Mouse (Mus musculus) CH12.LX (cell line): ENCODE data around the gene Sh3tc1.

Experiments
- CHD1 ChIP-seq: IDR thresholded peaks from 2 replicates; pipeline ENCODE4 v1.6.1; 2012; ENCODE audit warnings: low read depth, low read length, improper control_type of control experiment, inconsistent platforms
- CHD2 ChIP-seq: IDR thresholded peaks from 2 replicates; pipeline ENCODE4 v1.6.1; 2011; ENCODE audit warnings: low read length, improper control_type of control experiment
- CTCF ChIP-seq, 2 experiments: IDR thresholded peaks in 1 of 2; conservative IDR thresholded peaks in 1 of 2; 2 replicates each; pipeline ENCODE4 v1.5.1; 2011 to 2012; ENCODE audit warnings: low read depth in 2 of 2, low read length in 2 of 2, improper control_type of control experiment in 1 of 2, inconsistent platforms in 1 of 2, mild to moderate bottlenecking in 1 of 2, moderate library complexity in 1 of 2
- E2F4 ChIP-seq: IDR thresholded peaks from 2 replicates; pipeline ENCODE4 v1.6.1; 2011; ENCODE audit warnings: low read depth, low read length, improper control_type of control experiment; ENCODE audit not compliant: insufficient replicate concordance
- HCFC1 ChIP-seq: IDR thresholded peaks from 2 replicates; pipeline ENCODE4 v1.6.1; 2012; ENCODE audit warnings: low read depth, mild to moderate bottlenecking, inconsistent platforms, low read length, improper control_type of control experiment
- JUND ChIP-seq: conservative IDR thresholded peaks from 2 replicates; pipeline ENCODE4 v1.6.1; 2011; ENCODE audit warnings: low read depth, low read length, improper control_type of control experiment
- MAFK ChIP-seq: IDR thresholded peaks from 2 replicates; pipeline ENCODE4 v1.6.1; 2011; ENCODE audit warnings: low read length, improper control_type of control experiment; ENCODE audit not compliant: insufficient replicate concordance
- POLR2A ChIP-seq: IDR thresholded peaks from 2 replicates; pipeline ENCODE4 v1.6.1; 2011; ENCODE audit warnings: low read depth, mild to moderate bottlenecking, improper control_type of control experiment, low read length
- TBP ChIP-seq: conservative IDR thresholded peaks from 2 replicates; pipeline ENCODE4 v1.6.1; 2011; ENCODE audit warnings: low read depth, low read length, improper control_type of control experiment
- UBTF ChIP-seq: IDR thresholded peaks from 2 replicates; pipeline ENCODE4 v1.6.1; 2012; ENCODE audit warnings: low read depth, mild to moderate bottlenecking, inconsistent platforms, low read length, improper control_type of control experiment, moderate library complexity
- ZC3H11A ChIP-seq: IDR thresholded peaks from 2 replicates; pipeline ENCODE4 v1.6.1; 2012; ENCODE audit warnings: low read depth, mild to moderate bottlenecking, inconsistent platforms, low read length, improper control_type of control experiment
- ZNF384 ChIP-seq: IDR thresholded peaks from 2 replicates; pipeline ENCODE4 v1.6.1; 2012; ENCODE audit warnings: low read depth, low read length, improper control_type of control experiment, inconsistent platforms

- TF ChIP-seq CTCF (conservative IDR thresholded peaks at IDR 0.05 in 1 of 2, IDR thresholded peaks at IDR 0.05 in 1 of 2; ENCODE audit: low read depth in 2 of 2, low read length in 2 of 2) (no peak), CHD2 (no peak), CHD1 (no peak), ZNF384 (no peak), POLR2A (no peak), UBTF (no peak), TBP (no peak), MAFK (no peak), JUND (no peak), HCFC1 (no peak), ZC3H11A (no peak), E2F4 (no peak)
Observed at GRCm38 (mm10) chr5:35723900-35724299, 15.9 kb downstream of the Sh3tc1 start.
